Comparison of ENCODE assay signal across 22 mouse cellular contexts in genomic region chr4:22121397-22121796, GRCm38 (mm10).
A peak's percentile ranks its signal among the peaks of the same experiment; 100 is the strongest.
DNase-seq lines count a peak whose midpoint lies in the region; ATAC-seq and TF ChIP-seq lines count a peak whose summit lies in the region.
"Had no signal": no experiment of that assay in that cellular context is flagged by ENCODE, and none has a peak within 500 bp of the region (broad histone marks: within the 10 kb centered on the region; RNA-seq: fewer than 3 reads in every experiment).

No protein-coding gene starts in this region.

- peak; percentile 33; the same call in 1 of the 2 replicates for TF ChIP-seq CTCF in hindbrain, postnatal 0 days (IDR thresholded peaks at IDR 0.05; ENCODE audit: low read depth)
- TF ChIP-seq CTCF in lung, postnatal 0 days (IDR thresholded peaks at IDR 0.05) = peak; percentile 14
- peak; percentile 36; the same call in 1 of the 2 replicates for TF ChIP-seq CTCF in brain, embryonic 14.5 days (IDR thresholded peaks at IDR 0.05; ENCODE audit: borderline replicate concordance, extremely low read depth, insufficient read depth, insufficient read length)

- no peak for TF ChIP-seq POLR2A in brain, embryonic 14.5 days (IDR thresholded peaks at IDR 0.05; ENCODE audit: borderline replicate concordance, extremely low read depth, insufficient read depth, insufficient read length, poor library complexity, severe bottlenecking)

- no peak for TF ChIP-seq EP300 in lung, postnatal 0 days (IDR thresholded peaks at IDR 0.05)

- no peaks in the 10 kb centered on the region for H3K9me3 ChIP-seq in hindbrain, postnatal 0 days (ENCODE audit: low read length)
- H3K9me3 ChIP-seq in hindbrain, embryonic 14.5 days (ENCODE audit: control insufficient read depth, low read length) = no peaks in the 10 kb centered on the region
- no peaks in the 10 kb centered on the region for H3K9me3 ChIP-seq in lung, postnatal 0 days (ENCODE audit: low read length)
- H3K9me3 ChIP-seq: embryonic facial prominence, embryonic 13.5 days; forebrain, embryonic 13.5 days; G1E; heart, embryonic 10.5 days; hindbrain, embryonic 13.5 days; liver, embryonic 15.5 days had no signal

- no peak overlapping the region for H3K4me3 ChIP-seq in hindbrain, postnatal 0 days (ENCODE audit: low read length)
- H3K4me3 ChIP-seq in hindbrain, embryonic 14.5 days (replicated peaks; ENCODE audit: low read length) = no peak overlapping the region
- no peak overlapping the region for H3K4me3 ChIP-seq in lung, postnatal 0 days (ENCODE audit: low read depth, low read length)
- H3K4me3 ChIP-seq: embryonic facial prominence, embryonic 13.5 days; erythroblast, embryonic 14.5 days; forebrain, embryonic 13.5 days; heart, embryonic 10.5 days; hindbrain, embryonic 13.5 days; liver, embryonic 15.5 days had no signal

- no peaks in the 10 kb centered on the region for H3K27me3 ChIP-seq in hindbrain, postnatal 0 days (ENCODE audit: insufficient read depth, low read length)
- H3K27me3 ChIP-seq in hindbrain, embryonic 14.5 days (ENCODE audit: control insufficient read depth, insufficient read depth, low read length) = no peaks in the 10 kb centered on the region
- no peaks in the 10 kb centered on the region for H3K27me3 ChIP-seq in lung, postnatal 0 days (replicated peaks; ENCODE audit: insufficient read depth, low read length)
- H3K27me3 ChIP-seq: embryonic facial prominence, embryonic 13.5 days; forebrain, embryonic 13.5 days; hindbrain, embryonic 13.5 days; liver, embryonic 15.5 days had no signal

- 71% methylated on average over 2 of the region's 2 CpGs for WGBS in hindbrain, postnatal 0 days
- WGBS in hindbrain, embryonic 14.5 days = 85% methylated on average over 2 of the region's 2 CpGs
- WGBS in lung, postnatal 0 days = 57% methylated on average over 2 of the region's 2 CpGs

- no peak overlapping the region for H3K4me2 ChIP-seq in hindbrain, postnatal 0 days (ENCODE audit: low read depth, low read length)
- no peak overlapping the region for H3K4me2 ChIP-seq in hindbrain, embryonic 14.5 days (replicated peaks)
- no peak overlapping the region for H3K4me2 ChIP-seq in lung, postnatal 0 days (replicated peaks; ENCODE audit: low read depth, low read length)
- H3K4me2 ChIP-seq: embryonic facial prominence, embryonic 13.5 days; forebrain, embryonic 13.5 days; hindbrain, embryonic 13.5 days; liver, embryonic 15.5 days; midbrain, embryonic 11.5 days had no signal

- DNase-seq in adrenal gland, postnatal 14 days = peak; percentile 8
- DNase-seq in adrenal gland, postnatal 10 days = no peak
- peak; percentile 53 for DNase-seq in hindbrain, postnatal 0 days (ENCODE audit: low spot score)
- DNase-seq in hindbrain, embryonic 14.5 days (ENCODE audit: low spot score) = no peak
- DNase-seq in lung, postnatal 0 days (ENCODE audit: low spot score) = no peak
- DNase-seq in lung, postnatal 10 days = no peak
- DNase-seq in brain, embryonic 14.5 days (ENCODE audit: low read depth) = peak; percentile 52
- DNase-seq: cerebellum, adult 11-12 months; kidney, adult 9 months; layer of hippocampus, adult 9-11 months; liver; right cerebral cortex, postnatal 25 days; thymus, postnatal 25 days had no signal

- 0 out of 2 replicates have a peak, but pooled peaks cover 4% of the 10 kb centered on the region for H3K4me1 ChIP-seq in hindbrain, postnatal 0 days (ENCODE audit: insufficient read depth, low read length)
- no peaks in the 10 kb centered on the region; the same call in 1 of the 2 replicates for H3K4me1 ChIP-seq in hindbrain, embryonic 14.5 days (replicated peaks; ENCODE audit: control insufficient read depth, insufficient read depth, low read length)
- H3K4me1 ChIP-seq in lung, postnatal 0 days (ENCODE audit: insufficient read depth, low read depth, low read length) = no peaks in the 10 kb centered on the region
- H3K4me1 ChIP-seq: forebrain, embryonic 13.5 days; hindbrain, embryonic 13.5 days; liver, embryonic 15.5 days had no signal

- ATAC-seq in hindbrain, postnatal 0 days = no peak
- ATAC-seq in hindbrain, embryonic 14.5 days (ENCODE audit: low FRiP score) = no peak
- ATAC-seq in lung, postnatal 0 days = no peak
- ATAC-seq in CD4-positive, CD25-positive, alpha-beta regulatory T cell, adult 4 months = no peak
- ATAC-seq: forebrain, embryonic 13.5 days had no signal

- no peak overlapping the region for H3K27ac ChIP-seq in hindbrain, postnatal 0 days
- no peak overlapping the region for H3K27ac ChIP-seq in hindbrain, embryonic 14.5 days
- H3K27ac ChIP-seq in lung, postnatal 0 days (ENCODE audit: low read length) = no peak overlapping the region
- H3K27ac ChIP-seq: embryonic facial prominence, embryonic 13.5 days; forebrain, embryonic 13.5 days; heart, embryonic 10.5 days; hindbrain, embryonic 13.5 days; liver, embryonic 15.5 days had no signal

- no peaks in the 10 kb centered on the region for H3K36me3 ChIP-seq in hindbrain, postnatal 0 days (ENCODE audit: insufficient read depth, low read length)
- no peaks in the 10 kb centered on the region for H3K36me3 ChIP-seq in hindbrain, embryonic 14.5 days (replicated peaks; ENCODE audit: control insufficient read depth, insufficient read depth)
- no peaks in the 10 kb centered on the region for H3K36me3 ChIP-seq in lung, postnatal 0 days (ENCODE audit: insufficient read depth, low read length)
- H3K36me3 ChIP-seq: embryonic facial prominence, embryonic 13.5 days; G1E; heart, embryonic 10.5 days; hindbrain, embryonic 13.5 days; liver, embryonic 15.5 days had no signal

- no peak overlapping the region for H3K9ac ChIP-seq in hindbrain, postnatal 0 days (replicated peaks; ENCODE audit: low read length)
- no peak overlapping the region for H3K9ac ChIP-seq in hindbrain, embryonic 14.5 days
- no peak overlapping the region for H3K9ac ChIP-seq in lung, postnatal 0 days (replicated peaks; ENCODE audit: low read depth)
- H3K9ac ChIP-seq: embryonic facial prominence, embryonic 13.5 days; forebrain, embryonic 13.5 days; hindbrain, embryonic 13.5 days; liver, embryonic 15.5 days had no signal

Comparison
In these comparisons a context has a peak if more than half of its experiments do, and no peak if none do; other contexts are left out.
1. DNase-seq: peak in adrenal gland, postnatal 14 days (single experiment), hindbrain, postnatal 0 days (single experiment) and brain, embryonic 14.5 days (single experiment); none in adrenal gland, postnatal 10 days (single experiment), hindbrain, embryonic 14.5 days (single experiment), lung, postnatal 0 days (single experiment) and lung, postnatal 10 days (single experiment).
2. Peak in every context shown above with its lines, with median percentiles within 50 percentile points of each other: CTCF ChIP-seq.